Mouse (Mus musculus) T-helper 2 cell (primary cell): Measurements from ENCODE around the gene Bicdl1.
"Not testable (repeated sequence)": the region's sequence is repeated elsewhere in the genome, so short reads cannot be mapped to it uniquely, and the experiment has no call there.

Experiments used
- in situ Hi-C: fragments of 300-600 bp; cut with MboI, MseI; formaldehyde crosslinking; loops from one replicate; pipeline ENCODE4 v1.15.1; 2025; ENCODE audit warnings: high pct_unique_total_duplicates

Gene Bicdl1

GRCm38 (mm10) chr5:115731001-115731731 is at the start of gene Bicdl1:
Gene Bicdl1, minus strand, starts transcription at chr5:115731621.
- in situ Hi-C loops: loop anchor here (10.0 kb wide), 1 partner anchor 76 kb away; no protein-coding TSS in a partner anchor

GRCm38 (mm10) chr5:115776911-115777310 is 45.5 kb upstream of the Bicdl1 start:
- in situ Hi-C loops: loop anchor here (5.0 kb wide), 1 partner anchor 50 kb away; no protein-coding TSS in a partner anchor

GRCm38 (mm10) chr5:115775350-115775749 is 43.9 kb upstream of the Bicdl1 start:
- in situ Hi-C loops: loop anchor here (5.0 kb wide), 1 partner anchor 52 kb away; no protein-coding TSS in a partner anchor

- in situ Hi-C loops: no loop called here
These were observed 38.6 kb upstream of the Bicdl1 start for GRCm38 (mm10) chr5:115770048-115770447.

- in situ Hi-C loops: no loop called here
These were observed 37.7 kb upstream of the Bicdl1 start for GRCm38 (mm10) chr5:115769116-115769515.

- in situ Hi-C loops: no loop called here
These were observed 35.4 kb upstream of the Bicdl1 start for GRCm38 (mm10) chr5:115766821-115767220.

- in situ Hi-C loops: no loop called here
These were observed 32.6 kb upstream of the Bicdl1 start for GRCm38 (mm10) chr5:115763981-115764380.

GRCm38 (mm10) chr5:115760903-115761302 is 29.5 kb upstream of the Bicdl1 start:
- in situ Hi-C loops: no loop called here

GRCm38 (mm10) chr5:115758431-115759180 is 27.2 kb upstream of the Bicdl1 start:
- in situ Hi-C loops: no loop called here

- in situ Hi-C loops: no loop called here
These were observed 26.1 kb upstream of the Bicdl1 start for GRCm38 (mm10) chr5:115757516-115757915.

GRCm38 (mm10) chr5:115755501-115755900 is 24.1 kb upstream of the Bicdl1 start:
- in situ Hi-C loops: no loop called here

GRCm38 (mm10) chr5:115754831-115755230 is 23.4 kb upstream of the Bicdl1 start:
- in situ Hi-C loops: no loop called here

- in situ Hi-C loops: no loop called here
These were observed 21.5 kb upstream of the Bicdl1 start for GRCm38 (mm10) chr5:115752883-115753282.

- in situ Hi-C loops: not testable (repeated sequence)
These were observed 20.5 kb upstream of the Bicdl1 start for GRCm38 (mm10) chr5:115751916-115752315.

GRCm38 (mm10) chr5:115748316-115748715 is 16.9 kb upstream of the Bicdl1 start:
- in situ Hi-C loops: no loop called here

GRCm38 (mm10) chr5:115745319-115745718 is 13.9 kb upstream of the Bicdl1 start:
- in situ Hi-C loops: no loop called here

- in situ Hi-C loops: loop anchor here (10.0 kb wide), 1 partner anchor 83 kb away; no protein-coding TSS in a partner anchor
These were observed 6.6 kb upstream of the Bicdl1 start for GRCm38 (mm10) chr5:115738032-115738431.

- in situ Hi-C loops: loop anchor here (10.0 kb wide), 1 partner anchor 80 kb away; no protein-coding TSS in a partner anchor
These were observed 3.1 kb upstream of the Bicdl1 start for GRCm38 (mm10) chr5:115734570-115734969.

- in situ Hi-C loops: loop anchor here (10.0 kb wide), 1 partner anchor 78 kb away; no protein-coding TSS in a partner anchor
These were observed 1.4 kb upstream of the Bicdl1 start for GRCm38 (mm10) chr5:115732849-115733216.

- in situ Hi-C loops: loop anchor here (10.0 kb wide), 1 partner anchor 78 kb away; no protein-coding TSS in a partner anchor
These were observed 891 bp upstream of the Bicdl1 start for GRCm38 (mm10) chr5:115732176-115732848.

- in situ Hi-C loops: loop anchor here (10.0 kb wide), 1 partner anchor 77 kb away; no protein-coding TSS in a partner anchor
These were observed 333 bp upstream of the Bicdl1 start for GRCm38 (mm10) chr5:115731732-115732175.

- in situ Hi-C loops: loop anchor here (10.0 kb wide), 1 partner anchor 76 kb away; no protein-coding TSS in a partner anchor
These were observed 1.1 kb downstream of the Bicdl1 start for GRCm38 (mm10) chr5:115730314-115730713.
